Mouse (Mus musculus) left cerebral cortex, adult 18-20 months (tissue): Measurements from ENCODE around the gene Coq4. TPM values are rescaled to one million over a fixed set of nuclear protein-coding genes. Genes with fewer than 3 reads are reported as not detected.

Experiments used
- DNase-seq, 2 experiments: peaks; one replicate each; pipeline ENCODE4 v3.0.0; 2021 to 2022; ENCODE audit warnings: low spot score in 2 of 2, mixed read lengths in 1 of 2
- total RNA-seq, 2 experiments: library from RNA; stranded (reverse); gene quantifications; 2 replicates each; pipeline ENCODE4 v1.2.3; 2021

Coq4 gene
- total RNA-seq, 2 experiments from 2014 or later = 26.5 to 27.9 TPM

- no peak for DNase-seq
Observed at GRCm38 (mm10) chr2:29792772-29793487, 5.6 kb downstream of the Coq4 start.

GRCm38 (mm10) chr2:29802075-29802826 lies 15.0 kb downstream of the Coq4 start, which contains the start of gene Slc27a4:
Slc27a4 (plus strand) TSS chr2:29802634.
- DNase-seq = peak; percentile 99

- peak in 1 of 2 experiments; percentile 14 for DNase-seq
Observed at GRCm38 (mm10) chr2:29802827-29803201, 15.5 kb downstream of the Coq4 start.

- peak in 1 of 2 experiments; percentile 24 for DNase-seq
Observed at GRCm38 (mm10) chr2:29803400-29803831, 16.1 kb downstream of the Coq4 start.

- DNase-seq = no peak
Observed at GRCm38 (mm10) chr2:29815678-29816371, 28.5 kb downstream of the Coq4 start.

- DNase-seq = peak; percentile 88 to 92
Observed at GRCm38 (mm10) chr2:29817426-29818232, 30.3 kb downstream of the Coq4 start.

GRCm38 (mm10) chr2:29819363-29819762 lies 32.1 kb downstream of the Coq4 start:
- DNase-seq = no peak

- peak; percentile 58 to 70 for DNase-seq
Observed at GRCm38 (mm10) chr2:29820025-29820817, 32.9 kb downstream of the Coq4 start, which contains the start of gene Urm1. Urm1 (plus strand) TSS chr2:29820075.

- DNase-seq = no peak
Observed at GRCm38 (mm10) chr2:29826318-29826925, 39.1 kb downstream of the Coq4 start.

- DNase-seq = peak; percentile 95 to 97
Observed at GRCm38 (mm10) chr2:29826926-29827708, 39.8 kb downstream of the Coq4 start.

GRCm38 (mm10) chr2:29827709-29828024 lies 40.4 kb downstream of the Coq4 start:
- no peak for DNase-seq

- DNase-seq = no peak
Observed at GRCm38 (mm10) chr2:29831106-29831505, 43.8 kb downstream of the Coq4 start.

GRCm38 (mm10) chr2:29833796-29834195 lies 46.5 kb downstream of the Coq4 start:
- DNase-seq = no peak

GRCm38 (mm10) chr2:29835391-29835899 lies 48.2 kb downstream of the Coq4 start:
- no peak for DNase-seq

- no peak for DNase-seq
Observed at GRCm38 (mm10) chr2:29839460-29839859, 52.2 kb downstream of the Coq4 start.

GRCm38 (mm10) chr2:29843231-29844105 lies 56.2 kb downstream of the Coq4 start:
- peak; percentile 38 to 44 for DNase-seq

GRCm38 (mm10) chr2:29844115-29844514 lies 56.8 kb downstream of the Coq4 start:
- no peak for DNase-seq

- DNase-seq = no peak
Observed at GRCm38 (mm10) chr2:29844661-29845060, 57.4 kb downstream of the Coq4 start.
